Mouse (Mus musculus) 3134 (cell line): ENCODE measurements around the gene Zfp687.
A peak's percentile ranks its signal among the peaks of the same experiment; 100 is the strongest.
"Not testable (repeated sequence)": the region's sequence is repeated elsewhere in the genome, so short reads cannot be mapped to it uniquely, and the experiment has no call there.

Experiments used
- DNase-seq: peaks from one replicate; pipeline ENCODE4 v3.0.0-alpha.2; 2011; ENCODE audit warnings: low spot score; ENCODE audit not compliant: insufficient read length; ENCODE audit errors: extremely low read depth

The Zfp687 gene

DNA sequence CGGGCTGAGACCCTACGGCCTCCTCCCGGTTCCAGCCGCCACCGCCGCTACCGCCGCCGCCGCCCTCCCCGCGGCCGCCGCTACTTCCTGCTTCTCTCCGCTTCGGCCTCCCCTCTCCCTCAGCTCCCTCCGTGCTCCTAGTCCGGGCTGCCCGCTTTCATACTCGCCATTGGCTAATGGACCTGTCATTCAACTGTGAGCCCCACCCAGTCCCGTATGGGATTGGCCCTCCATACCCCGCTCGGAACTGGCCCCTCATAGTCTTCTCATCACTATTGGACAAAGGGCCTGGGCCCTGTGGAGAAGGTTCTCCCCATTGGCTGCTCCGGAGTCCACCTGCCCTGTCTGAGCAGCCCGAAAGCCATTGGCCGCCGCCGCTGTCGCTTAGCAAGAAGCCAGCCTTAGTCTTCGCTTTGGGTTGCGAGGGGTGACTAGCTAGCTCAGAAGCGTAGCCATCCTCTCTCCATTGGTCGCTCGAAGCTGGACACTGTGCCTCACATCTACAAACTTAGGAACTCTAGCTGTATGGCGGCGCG, at the start of gene Zfp687:
Gene Zfp687, minus strand, starts transcription at position 112 of the 536 bp plus-strand sequence.
- DNase-seq = peak; percentile 97

DNA sequence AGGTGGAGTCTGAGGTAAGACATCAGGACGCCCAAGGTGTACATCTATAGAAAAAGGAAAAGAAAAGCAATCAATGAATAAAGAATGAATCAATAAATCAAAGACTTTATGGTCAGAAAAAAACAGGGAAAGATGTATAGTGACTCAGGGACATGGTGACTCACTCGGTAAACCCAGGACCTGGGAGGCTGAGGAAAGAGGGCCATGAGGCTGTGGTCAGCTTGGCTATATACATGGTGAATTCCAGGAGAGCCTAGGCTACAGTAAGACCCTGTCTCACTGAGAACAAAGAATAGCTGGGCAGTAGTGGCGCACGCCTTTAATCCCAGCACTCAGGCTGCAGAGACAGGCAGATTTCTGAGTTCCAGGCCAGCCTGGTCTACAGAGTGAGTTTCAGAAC, 48.5 kb upstream of the Zfp687 start:
- peak; percentile 67 for DNase-seq

GRCm38 (mm10) chr3:95058078-95058477, 42.8 kb upstream of the Zfp687 start:
- no peak for DNase-seq

GRCm38 (mm10) chr3:95056275-95056674, 41.0 kb upstream of the Zfp687 start:
- no peak for DNase-seq

DNA sequence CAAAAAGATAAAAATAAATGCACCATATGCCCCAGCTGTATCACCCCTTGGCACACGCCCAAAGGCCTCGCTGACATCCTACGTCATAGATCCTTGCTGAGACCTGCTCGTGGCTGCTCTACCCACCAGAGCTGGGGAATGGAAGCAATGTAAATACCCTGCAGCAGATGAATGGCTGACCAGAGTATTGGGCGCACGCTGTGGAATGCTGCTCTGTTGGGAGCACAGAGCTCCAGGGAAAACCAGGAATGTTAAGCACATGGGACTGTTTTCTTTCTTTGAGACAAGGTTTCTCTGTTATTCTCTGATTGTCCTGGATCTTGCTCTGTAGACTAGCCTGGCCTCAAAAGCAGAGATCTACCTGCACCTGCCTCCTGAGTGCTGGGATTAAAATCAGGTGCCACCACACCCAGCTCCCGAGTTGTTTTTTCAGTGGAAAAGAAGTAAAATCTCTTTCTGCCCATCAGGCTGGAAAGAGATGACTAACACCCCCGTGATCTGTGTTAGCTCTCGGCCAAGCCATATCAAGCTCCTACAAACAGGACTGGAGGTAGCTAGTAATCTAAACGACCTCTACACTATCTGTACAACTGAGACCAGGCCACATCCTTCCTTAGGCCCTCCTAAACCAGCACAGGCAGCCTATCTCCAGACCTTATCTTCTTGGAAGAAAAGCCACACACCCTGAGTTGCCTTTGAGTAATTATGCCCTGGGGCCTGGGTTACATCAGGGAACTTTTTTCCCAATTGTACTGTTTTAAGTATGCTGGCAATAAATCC, 39.4 kb upstream of the Zfp687 start:
- DNase-seq = peak; percentile 61

DNA sequence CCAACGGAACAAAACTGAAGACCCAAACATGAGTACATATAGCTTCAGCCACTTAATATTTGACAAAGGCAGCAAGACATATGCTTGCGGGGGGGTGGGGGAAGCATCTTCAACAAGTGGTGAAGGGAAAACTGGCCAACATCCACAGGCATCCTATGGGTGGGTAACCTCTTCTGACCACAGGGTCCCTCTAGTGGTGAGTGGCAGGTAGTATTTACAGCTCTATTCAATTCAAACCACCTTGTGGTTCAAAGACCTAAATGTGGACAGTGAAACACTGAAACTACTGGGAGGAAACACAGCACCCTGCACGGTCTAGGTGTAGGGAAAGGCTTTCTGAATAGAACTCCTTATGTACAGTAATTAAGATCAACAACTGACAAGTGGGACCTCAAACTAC, 38.5 kb upstream of the Zfp687 start:
- peak; percentile 48 for DNase-seq

DNA sequence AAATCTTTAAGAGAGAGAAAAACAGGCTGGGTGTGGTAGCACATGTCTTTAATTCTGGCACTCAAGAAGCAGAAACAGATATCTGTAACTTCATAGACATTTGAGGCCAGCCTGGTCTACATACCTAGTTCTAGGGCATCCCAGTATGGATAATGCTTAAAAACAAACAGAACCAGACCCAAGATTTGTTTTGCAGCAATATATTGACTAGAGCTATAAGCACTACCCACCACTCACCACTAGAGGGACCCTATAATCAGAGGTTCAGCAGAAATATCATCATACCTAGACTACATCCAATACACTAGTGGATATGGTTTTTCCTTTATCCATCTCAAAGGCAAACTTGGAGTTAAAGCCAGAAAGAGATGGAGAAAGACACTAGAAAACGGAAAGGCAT, 37.7 kb upstream of the Zfp687 start:
- DNase-seq = no peak

GRCm38 (mm10) chr3:95047914-95048313, 32.7 kb upstream of the Zfp687 start:
- DNase-seq = no peak

- no peak for DNase-seq
Measured at GRCm38 (mm10) chr3:95046462-95047057, 31.3 kb upstream of the Zfp687 start.

DNA sequence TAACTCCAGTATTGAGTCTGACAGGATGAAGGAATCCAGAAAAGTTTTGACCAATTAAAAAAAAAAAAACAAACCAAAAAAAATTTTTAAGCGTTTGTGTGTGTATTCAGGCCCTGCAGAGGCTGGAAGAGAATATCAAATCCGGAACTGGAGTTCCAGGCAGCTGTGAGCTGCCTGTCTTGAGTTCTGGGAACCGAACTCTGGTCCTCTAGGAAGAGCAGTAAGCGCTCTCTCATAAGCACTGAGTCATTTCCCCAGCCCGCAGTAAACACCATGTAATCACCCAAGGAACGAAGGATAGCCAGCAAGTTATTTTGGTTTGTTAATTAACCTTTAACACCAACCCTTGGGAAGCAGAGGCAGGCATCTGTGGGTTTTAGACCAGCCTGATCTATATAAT, 28.0 kb upstream of the Zfp687 start:
- DNase-seq = no peak

- no peak for DNase-seq
Measured at GRCm38 (mm10) chr3:95042838-95043229, 27.6 kb upstream of the Zfp687 start.

GRCm38 (mm10) chr3:95042166-95042837, 27.1 kb upstream of the Zfp687 start, which contains the start of gene Psmd4:
TSS of gene Psmd4 (minus strand) at chr3:95042614.
- peak; percentile 95 for DNase-seq

GRCm38 (mm10) chr3:95041625-95042024, 26.4 kb upstream of the Zfp687 start:
- DNase-seq = no peak

- no peak for DNase-seq
Measured at GRCm38 (mm10) chr3:95029953-95030352, 14.7 kb upstream of the Zfp687 start.

DNA sequence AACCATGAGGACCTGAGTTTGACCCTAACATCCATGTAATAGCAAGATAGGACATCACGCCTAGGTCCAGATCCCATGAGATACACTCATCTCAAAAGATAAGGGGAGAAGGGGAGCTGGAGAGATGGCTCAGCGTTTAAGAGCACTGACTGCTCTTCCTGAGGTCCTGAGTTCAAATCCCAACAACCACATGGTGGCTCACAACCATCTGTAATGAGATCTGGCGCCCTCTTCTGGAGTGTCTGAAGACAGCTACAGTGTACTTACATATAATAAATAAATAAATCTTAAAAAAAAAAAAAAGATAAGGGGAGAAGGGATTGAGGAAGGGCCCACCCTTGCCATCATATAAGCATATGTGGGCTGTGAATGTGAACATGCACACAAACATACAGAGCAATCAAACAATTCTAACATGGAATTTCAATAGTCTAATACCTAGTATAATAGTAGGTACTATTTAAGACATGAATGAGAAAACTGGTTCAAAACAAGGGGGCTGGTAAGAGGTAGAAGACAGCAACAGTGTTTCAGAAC, 14.1 kb upstream of the Zfp687 start:
- not testable (repeated sequence) for DNase-seq

DNA sequence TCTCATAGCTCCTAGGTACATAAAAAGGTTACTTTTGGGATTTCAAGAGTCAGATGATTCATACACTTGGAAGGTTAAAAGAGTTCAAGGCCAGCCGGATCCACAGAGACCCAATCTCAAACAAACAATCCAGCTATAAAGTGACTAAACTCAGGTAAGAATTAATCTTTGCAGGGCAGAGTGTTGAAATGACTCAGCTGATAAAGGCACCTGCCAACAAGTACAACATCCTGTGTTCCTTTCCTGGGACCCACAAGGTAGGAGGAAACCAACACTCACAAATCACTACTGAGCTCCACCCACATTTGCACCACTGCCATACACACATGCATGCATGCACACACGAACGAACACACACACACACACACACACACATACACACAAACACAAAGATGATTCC, 13.4 kb upstream of the Zfp687 start:
- DNase-seq = no peak

DNA sequence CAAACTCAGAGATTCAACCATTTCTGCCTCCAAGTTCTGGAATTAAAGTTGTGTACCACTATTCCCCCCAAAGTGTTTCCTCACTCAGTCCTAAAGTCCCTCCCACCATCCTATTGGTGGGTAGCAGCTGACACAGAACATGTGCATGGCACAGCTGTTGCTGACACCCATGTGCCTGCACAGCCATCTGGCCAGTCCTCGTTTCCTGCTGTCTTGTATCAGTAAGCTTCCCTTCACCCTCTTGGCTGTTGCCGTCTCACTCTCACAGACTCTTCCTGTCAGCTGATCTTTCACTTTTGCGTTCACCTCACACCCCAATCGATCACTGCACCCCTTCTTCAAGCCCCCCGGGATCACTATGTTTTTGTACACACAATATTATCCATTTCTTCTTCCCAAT, 12.5 kb upstream of the Zfp687 start:
- no peak for DNase-seq

DNA sequence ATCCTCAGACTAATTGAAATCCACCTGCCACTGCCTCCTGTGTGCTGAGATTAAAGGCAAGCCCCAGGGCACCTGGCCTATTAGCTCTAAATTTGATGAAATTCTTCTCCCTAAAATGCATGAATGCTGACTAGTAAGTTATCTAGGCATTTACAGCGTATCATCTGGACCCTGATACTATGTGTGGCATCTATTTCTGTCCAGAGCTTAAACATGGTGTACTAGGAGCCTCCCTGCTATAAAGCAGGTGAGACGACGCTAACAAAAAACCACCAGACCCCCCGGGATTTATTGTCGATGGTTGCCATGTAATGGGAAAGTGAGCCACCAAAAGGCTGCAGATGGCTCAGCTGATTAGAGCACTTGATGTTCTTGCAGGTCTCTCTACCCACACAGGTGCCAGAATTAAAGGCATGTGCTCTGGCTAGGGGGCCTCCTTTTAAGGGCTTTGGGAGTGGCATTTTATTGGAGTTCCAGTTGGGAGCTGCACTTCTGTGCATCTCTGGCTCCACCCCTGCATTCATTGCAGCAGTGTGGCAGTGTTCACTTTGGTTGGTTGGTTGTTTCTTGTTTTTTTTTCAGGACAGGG, 11.9 kb upstream of the Zfp687 start:
- DNase-seq = no peak

DNA sequence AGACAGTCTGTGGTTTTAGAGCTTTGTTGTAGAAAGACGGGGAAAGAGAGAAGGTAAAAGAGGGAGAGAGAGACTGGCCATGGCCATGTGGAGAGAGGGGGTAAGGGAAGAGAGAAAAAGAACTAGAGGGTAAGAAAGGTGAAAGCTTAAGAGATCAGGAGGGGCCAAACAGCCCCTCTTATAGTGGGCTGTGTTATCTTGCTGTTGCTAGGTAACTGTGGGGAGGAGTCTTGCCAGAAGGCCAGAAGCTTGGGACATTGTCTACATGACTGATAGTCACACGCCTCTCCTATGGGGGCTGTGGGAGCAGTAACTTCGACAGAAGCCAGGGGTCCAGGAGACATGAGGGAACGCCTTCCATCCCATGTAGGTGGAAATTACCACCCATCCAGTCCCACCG, 10.0 kb upstream of the Zfp687 start:
- no peak for DNase-seq

GRCm38 (mm10) chr3:95024551-95024950, 9.3 kb upstream of the Zfp687 start:
- no peak for DNase-seq

- not testable (repeated sequence) for DNase-seq
Measured at GRCm38 (mm10) chr3:95020956-95021355, 5.7 kb upstream of the Zfp687 start.
